Mouse (Mus musculus) hindbrain, embryonic 15.5 days (tissue): ENCODE data around the gene Cks1b. TPM values are rescaled to one million over a fixed set of nuclear protein-coding genes. Genes with fewer than 3 reads are reported as not detected.

ENCODE experiments used
- ATAC-seq: fragments of 200-750 bp; cut with Nextera tagmentation; 2 replicates; pipeline ENCODE4 v1.8.0; 2017; ENCODE audit warnings: low read depth, moderate number of reproducible peaks, moderate TSS enrichment; ENCODE audit not compliant: low FRiP score
- H3K27ac ChIP-seq: fragments of 300-500 bp; sonication (generic); replicated peaks from 2 replicates; pipeline ENCODE4 v1.5.1; 2015; ENCODE audit warnings: mild to moderate bottlenecking, inconsistent platforms
- H3K27me3 ChIP-seq: fragments of 300-500 bp; sonication (generic); 2 replicates; pipeline ENCODE4 v1.6.1; 2015; ENCODE audit warnings: control low read depth, inconsistent platforms
- H3K36me3 ChIP-seq: fragments of 300-500 bp; sonication (generic); 2 replicates; pipeline ENCODE4 v1.6.1; 2015; ENCODE audit warnings: control low read depth, inconsistent platforms
- H3K4me1 ChIP-seq: fragments of 300-500 bp; sonication (generic); replicated peaks from 2 replicates; pipeline ENCODE4 v1.6.1; 2015; ENCODE audit warnings: control low read depth, inconsistent platforms
- H3K4me2 ChIP-seq: fragments of 300-500 bp; sonication (generic); 2 replicates; pipeline ENCODE4 v1.6.1; 2015; ENCODE audit warnings: moderate library complexity, mild to moderate bottlenecking, inconsistent platforms
- H3K4me3 ChIP-seq: fragments of 300-500 bp; sonication (generic); 2 replicates; pipeline ENCODE4 v1.5.1; 2015; ENCODE audit warnings: mild to moderate bottlenecking, inconsistent platforms
- H3K9ac ChIP-seq: fragments of 300-500 bp; sonication (generic); 2 replicates; pipeline ENCODE4 v1.6.1; 2015; ENCODE audit warnings: inconsistent platforms
- H3K9me3 ChIP-seq: fragments of 300-500 bp; sonication (generic); 2 replicates; pipeline ENCODE4 v1.6.1; 2016; ENCODE audit warnings: control low read depth, inconsistent platforms
- WGBS: fragments of 180-500 bp; shearing (Covaris S2); methylation state at CpG from one replicate; pipeline ENCODE4 v1.1.7; 2015; 5-methylcytosine and 5-hydroxymethylcytosine counted together
- polyA plus RNA-seq: library from polyadenylated mRNA; unstranded; fragments of >200 nt; fragmentation: Nextera tagmentation; extraction: Ambion mirVana; gene quantifications from 2 replicates; pipeline ENCODE4 v1.2.1, GENCODE M21; 2015

The Cks1b gene
- polyA plus RNA-seq, 1 experiment from 2014 or later = 95.9 TPM

DNA sequence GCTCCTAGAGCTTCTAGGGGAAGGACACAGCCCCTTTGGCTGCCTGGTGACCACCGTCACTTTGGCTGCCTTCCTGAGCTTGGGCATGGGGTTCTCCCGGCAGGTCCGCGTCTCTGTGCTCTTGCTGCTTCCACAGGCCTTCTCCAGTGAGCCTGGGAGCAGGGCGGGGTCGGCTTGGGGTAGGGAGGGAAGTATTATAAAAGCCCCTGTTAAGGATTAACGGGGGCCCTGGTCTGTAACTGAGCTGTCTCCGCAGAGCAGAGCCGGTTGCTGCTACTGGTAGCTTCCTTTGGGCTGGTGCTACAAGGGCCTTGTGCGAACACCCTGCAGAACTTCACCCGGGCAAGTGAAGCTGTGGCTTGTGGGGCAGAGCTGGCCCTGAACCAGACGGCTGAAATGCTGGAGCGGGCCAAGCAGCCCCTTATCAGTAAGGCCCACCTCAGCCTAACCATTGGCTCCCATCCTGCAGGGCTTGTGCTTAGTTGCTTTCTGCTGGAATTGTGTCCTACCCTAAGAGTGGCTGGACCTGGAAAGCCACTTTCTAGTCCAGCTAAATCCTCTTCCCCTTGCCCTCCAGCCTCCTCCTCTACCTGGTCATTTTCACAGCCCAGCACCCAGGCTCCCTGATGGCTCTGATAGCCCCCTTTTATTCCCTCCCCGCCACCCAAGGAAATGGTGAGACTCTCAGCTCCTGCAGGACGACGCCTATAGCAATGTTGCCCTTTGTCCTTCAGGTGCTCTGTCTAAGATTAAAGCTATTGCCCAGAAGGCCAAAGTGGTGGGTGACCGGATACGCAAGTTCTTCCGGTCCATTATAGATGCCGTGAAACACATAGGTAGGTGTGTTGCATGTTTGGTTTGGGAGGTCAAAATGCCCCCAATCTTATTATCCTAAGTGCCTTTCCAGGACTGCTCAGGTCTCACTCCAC is 52.4 kb downstream of the Cks1b start:
- no peaks in the 10 kb centered on the region for H3K4me1 ChIP-seq

More for the DNA sequence above, 52.4 kb downstream of the Cks1b start:
- 74% methylated on average over 20 of the region's 20 CpGs for WGBS
- Histone ChIP-seq H3K9me3 (no peaks in the 10 kb centered on the region), H3K27me3 (no peaks in the 10 kb centered on the region), H3K9ac (no peak overlapping the region), H3K27ac (no peak overlapping the region), H3K4me2 (no peak overlapping the region), H3K4me3 (no peak overlapping the region), H3K36me3 (no peaks in the 10 kb centered on the region)
- ATAC-seq = no peak

Other genes with a start within 250 kb of the Cks1b start
- 148 and 158 TPM in 2 replicates for gene Scamp3, start 240.9 kb downstream of the Cks1b start, polyA plus RNA-seq
- gene Fam189b, start 235.2 kb downstream of the Cks1b start, polyA plus RNA-seq = 35.5 and 39.2 TPM in 2 replicates
- gene Gba, start 215.5 kb downstream of the Cks1b start, polyA plus RNA-seq = 46.6 and 48.0 TPM in 2 replicates
- gene Thbs3, start 203.2 kb downstream of the Cks1b start, polyA plus RNA-seq = 51.5 and 51.6 TPM in 2 replicates
- 149 and 152 TPM in 2 replicates for gene Mtx1, start 191.3 kb downstream of the Cks1b start, polyA plus RNA-seq
- 1.2 and 1.6 TPM in 2 replicates for gene Muc1, start 189.3 kb downstream of the Cks1b start, polyA plus RNA-seq
- 196 and 211 TPM in 2 replicates for gene Krtcap2, start 172.4 kb downstream of the Cks1b start, polyA plus RNA-seq
- 71.3 and 81.6 TPM in 2 replicates for gene Trim46, start 172.1 kb downstream of the Cks1b start, polyA plus RNA-seq
- 80.0 and 88.4 TPM in 2 replicates for gene Dpm3, start 159.0 kb downstream of the Cks1b start, polyA plus RNA-seq
- gene Slc50a1, start 147.8 kb downstream of the Cks1b start, polyA plus RNA-seq = 36.2 and 38.5 TPM in 2 replicates
- gene Efna1, start 137.2 kb downstream of the Cks1b start, polyA plus RNA-seq = 8.9 and 9.1 TPM in 2 replicates
- 62.4 and 72.3 TPM in 2 replicates for gene Efna3, start 95.4 kb downstream of the Cks1b start, polyA plus RNA-seq
- gene Efna4, start 80.4 kb downstream of the Cks1b start, polyA plus RNA-seq = 6.0 and 7.4 TPM in 2 replicates
- 71.0 and 77.1 TPM in 2 replicates for gene Adam15, start 68.4 kb downstream of the Cks1b start, polyA plus RNA-seq
- gene Dcst2, start 56.4 kb downstream of the Cks1b start, polyA plus RNA-seq = 0.09 and 0.34 TPM in 2 replicates
- gene Dcst1, start 53.1 kb downstream of the Cks1b start, polyA plus RNA-seq = 0.89 and 1.1 TPM in 2 replicates
- gene Zbtb7b, start 23.6 kb downstream of the Cks1b start, polyA plus RNA-seq = 0.82 and 0.83 TPM in 2 replicates
- gene Lenep, start 15.6 kb downstream of the Cks1b start, polyA plus RNA-seq = 0.89 TPM in 1 of 2 replicates, not detected in the other
- 33.3 and 34.9 TPM in 2 replicates for gene Flad1, start 6.5 kb downstream of the Cks1b start, polyA plus RNA-seq
- 20.0 and 21.8 TPM in 2 replicates for gene Shc1, start 60 bp upstream of the Cks1b start, polyA plus RNA-seq
- gene Pygo2, start 11.8 kb upstream of the Cks1b start, polyA plus RNA-seq = 43.1 and 45.8 TPM in 2 replicates
- gene Pbxip1, start 18.3 kb upstream of the Cks1b start, polyA plus RNA-seq = 18.1 and 20.4 TPM in 2 replicates
- gene Pmvk, start 36.2 kb upstream of the Cks1b start, polyA plus RNA-seq = 127 and 130 TPM in 2 replicates
- 9.1 and 9.6 TPM in 2 replicates for gene Kcnn3, start 101.8 kb upstream of the Cks1b start, polyA plus RNA-seq